Mouse (Mus musculus): ENCODE results near the gene Med14. TPM values are rescaled to one million over a fixed set of nuclear protein-coding genes. Genes with fewer than 3 reads are reported as not detected.

The Med14 gene
- polyA plus RNA-seq, 1 experiment from 2014 or later = 4.5 TPM

DNA sequence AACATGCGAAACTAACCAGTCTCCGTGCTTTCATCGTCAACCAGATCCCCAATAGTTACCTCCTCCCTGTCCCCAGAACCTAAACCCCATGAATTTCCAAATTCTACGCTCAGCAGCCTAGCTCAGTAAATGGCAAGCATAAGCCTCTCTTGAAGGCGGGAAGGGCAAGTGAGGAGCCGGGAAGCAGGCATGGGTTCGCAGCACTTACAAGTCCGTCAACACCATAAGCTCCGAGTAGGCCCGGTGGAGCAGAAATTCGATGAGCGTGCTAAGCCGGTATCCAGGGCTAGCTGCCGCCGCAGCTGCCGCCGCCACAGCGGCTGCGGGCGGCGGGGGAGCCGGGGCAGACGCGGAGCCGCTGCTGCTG lies 631 bp downstream of the Med14 start:
- Histone ChIP-seq H3K27ac (replicated peaks) (peak overlapping the region; percentile 96), H3K4me3 (replicated peaks) (peak overlapping the region; percentile 77), H3K27me3 (peaks cover 12% of the 10 kb centered on the region; the same call in 1 of the 2 replicates), H3K9ac (peak overlapping the region; percentile 79), H3K4me2 (peak overlapping the region; percentile 74), H3K9me3 (replicated peaks) (no peaks in the 10 kb centered on the region), H3K4me1 (replicated peaks) (peaks cover 20% of the 10 kb centered on the region), H3K36me3 (replicated peaks) (no peaks in the 10 kb centered on the region)
- peak; percentile 33; the same call in 1 of the 2 replicates for ATAC-seq (ENCODE audit: insufficient read depth)
- WGBS (ENCODE audit: insufficient replicate concordance) = 13% methylated on average over 25 of the region's 25 CpGs

DNA sequence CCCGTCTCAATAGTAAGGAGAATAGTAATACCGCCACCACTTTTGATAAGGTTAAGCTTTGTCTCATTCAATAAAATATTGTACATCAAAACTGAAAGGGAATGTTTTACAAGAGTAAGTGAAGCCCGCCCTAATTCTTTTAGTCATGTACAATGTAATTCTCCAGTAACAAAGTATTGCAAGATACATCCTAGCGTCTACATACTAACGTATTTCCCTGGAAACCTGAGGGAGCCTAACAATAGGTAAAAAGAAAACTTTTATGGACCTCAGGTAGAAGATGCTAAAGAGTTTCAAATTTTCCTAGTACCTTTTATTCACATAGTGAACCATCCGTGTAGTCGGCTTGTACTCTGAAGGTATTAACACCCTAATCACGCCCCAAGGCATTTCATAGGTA lies 1.4 kb downstream of the Med14 start:
- Histone ChIP-seq H3K9ac (no peak overlapping the region; the same call in 1 of the 2 replicates), H3K27ac (replicated peaks) (no peak overlapping the region)

DNA sequence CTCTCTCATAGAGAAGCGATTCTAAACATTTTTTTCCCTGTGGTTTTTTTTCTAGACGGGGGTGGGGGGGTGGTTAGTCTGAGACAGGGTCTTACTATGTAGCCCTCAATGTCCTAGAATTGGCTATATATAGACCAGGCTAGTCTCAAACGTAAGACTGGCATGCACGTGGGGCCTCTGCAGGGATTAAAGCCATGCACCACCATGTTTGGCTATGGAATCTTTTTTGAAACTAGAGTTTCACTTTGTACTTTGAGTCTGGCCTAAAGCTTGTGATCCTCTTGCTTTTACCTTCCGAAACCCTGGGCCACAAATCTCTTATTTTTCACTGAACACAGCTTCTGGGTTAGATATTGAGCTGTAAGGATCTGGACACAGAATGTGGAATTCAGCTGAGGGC lies 2.2 kb downstream of the Med14 start:
- H3K9ac ChIP-seq = no peak overlapping the region
- H3K4me2 ChIP-seq = peak overlapping the region; percentile 74
- H3K27me3 ChIP-seq = peaks cover 12% of the 10 kb centered on the region; the same call in 1 of the 2 replicates
- no peak overlapping the region for H3K27ac ChIP-seq (replicated peaks)
- WGBS (ENCODE audit: insufficient replicate concordance) = 31% methylated on average over 5 of the region's 5 CpGs
- no peak for ATAC-seq (ENCODE audit: insufficient read depth)
- H3K36me3 ChIP-seq (replicated peaks) = no peaks in the 10 kb centered on the region
- peaks cover 20% of the 10 kb centered on the region for H3K4me1 ChIP-seq (replicated peaks)
- no peaks in the 10 kb centered on the region for H3K9me3 ChIP-seq (replicated peaks)
- H3K4me3 ChIP-seq (replicated peaks) = peak overlapping the region; percentile 77

More for the DNA sequence above, 1.4 kb downstream of the Med14 start:
- 12% methylated on average over 8 of the region's 8 CpGs for WGBS (ENCODE audit: insufficient replicate concordance)
- Histone ChIP-seq H3K36me3 (replicated peaks) (no peaks in the 10 kb centered on the region), H3K4me3 (replicated peaks) (peak overlapping the region; percentile 77), H3K4me2 (peak overlapping the region; percentile 74), H3K27me3 (peaks cover 12% of the 10 kb centered on the region; the same call in 1 of the 2 replicates), H3K9me3 (replicated peaks) (no peaks in the 10 kb centered on the region), H3K4me1 (replicated peaks) (peaks cover 20% of the 10 kb centered on the region)
- no peak for ATAC-seq (ENCODE audit: insufficient read depth)

DNA sequence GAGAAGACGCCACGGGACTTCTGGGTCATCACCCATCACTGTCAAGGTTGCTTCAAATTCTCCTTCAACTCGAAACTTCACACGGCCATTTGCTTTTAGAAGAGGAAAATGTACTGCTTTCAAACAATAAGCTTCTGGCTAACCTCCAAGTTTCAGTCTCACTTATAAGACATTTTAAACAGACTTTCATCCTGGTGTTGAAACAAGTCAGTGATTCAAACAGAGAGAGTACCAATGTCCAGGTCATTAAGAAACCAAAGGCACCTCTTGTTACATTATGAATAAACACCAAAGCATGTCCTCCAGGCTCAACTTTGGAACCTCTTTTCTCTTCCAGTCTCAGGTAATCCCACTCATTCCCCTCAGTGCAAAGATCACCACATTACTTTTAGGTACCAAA lies 14.0 kb downstream of the Med14 start:
- H3K27ac ChIP-seq (replicated peaks) = no peak overlapping the region
- WGBS (ENCODE audit: insufficient replicate concordance) = 76% methylated on average over 4 of the region's 4 CpGs
- H3K4me2 ChIP-seq = no peak overlapping the region
- ATAC-seq (ENCODE audit: insufficient read depth) = no peak
- H3K9me3 ChIP-seq (replicated peaks) = no peaks in the 10 kb centered on the region
- H3K27me3 ChIP-seq = no peaks in the 10 kb centered on the region
- no peaks in the 10 kb centered on the region for H3K4me1 ChIP-seq (replicated peaks)
- no peak overlapping the region for H3K4me3 ChIP-seq (replicated peaks)
- H3K9ac ChIP-seq = no peak overlapping the region
- peaks cover 14% of the 10 kb centered on the region for H3K36me3 ChIP-seq (replicated peaks)

DNA sequence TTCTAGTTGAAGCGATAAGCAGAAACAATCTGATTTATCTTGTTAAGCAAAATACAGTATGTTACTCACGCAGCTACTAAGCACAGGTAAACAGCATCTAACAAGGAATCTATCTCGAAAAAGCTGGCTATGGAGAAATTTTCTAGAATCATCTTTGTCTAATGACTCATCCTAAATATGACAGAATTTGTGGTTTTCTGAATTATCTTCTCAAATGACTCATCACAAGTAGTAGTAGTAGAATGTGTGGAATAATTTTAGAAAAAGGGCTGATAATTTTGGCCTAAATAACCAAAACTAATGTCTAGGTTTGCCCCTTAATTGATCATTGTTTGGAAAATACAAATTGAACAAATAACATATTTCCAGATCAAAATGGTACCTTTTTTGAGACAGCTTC lies 15.1 kb downstream of the Med14 start:
- H3K36me3 ChIP-seq (replicated peaks) = peaks cover 14% of the 10 kb centered on the region
- no peak overlapping the region for H3K9ac ChIP-seq
- no peak for ATAC-seq (ENCODE audit: insufficient read depth)
- H3K27me3 ChIP-seq = no peaks in the 10 kb centered on the region
- H3K4me2 ChIP-seq = no peak overlapping the region
- H3K4me1 ChIP-seq (replicated peaks) = no peaks in the 10 kb centered on the region
- no peak overlapping the region for H3K27ac ChIP-seq (replicated peaks)
- WGBS (ENCODE audit: insufficient replicate concordance) = 77% methylated on average over 3 of the region's 3 CpGs
- H3K4me3 ChIP-seq (replicated peaks) = no peak overlapping the region
- H3K9me3 ChIP-seq (replicated peaks) = no peaks in the 10 kb centered on the region

DNA sequence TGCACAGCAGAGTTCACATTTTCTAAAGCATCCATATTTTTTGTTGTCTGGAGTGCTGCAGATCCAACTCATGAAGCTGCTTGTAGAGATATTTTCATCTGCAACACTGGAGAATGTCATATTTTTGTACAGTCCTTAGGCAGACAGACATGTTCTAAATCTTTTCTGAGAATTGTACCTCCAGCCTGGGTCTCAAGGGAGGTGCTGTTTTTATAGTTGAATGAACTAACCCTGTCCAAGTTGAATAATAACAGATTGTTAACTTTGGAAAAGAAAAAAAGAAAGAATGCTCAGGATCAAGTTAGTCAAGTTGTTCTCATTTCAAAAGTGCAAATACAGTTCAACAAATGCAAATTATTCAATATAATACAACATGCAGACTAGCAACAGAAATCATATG lies 21.5 kb downstream of the Med14 start:
- H3K4me3 ChIP-seq (replicated peaks) = no peak overlapping the region
- H3K36me3 ChIP-seq (replicated peaks) = no peaks in the 10 kb centered on the region
- no peaks in the 10 kb centered on the region for H3K27me3 ChIP-seq
- no peaks in the 10 kb centered on the region for H3K9me3 ChIP-seq (replicated peaks)
- no peak overlapping the region for H3K27ac ChIP-seq (replicated peaks)
- H3K4me2 ChIP-seq = no peak overlapping the region
- ATAC-seq (ENCODE audit: insufficient read depth) = no peak
- H3K4me1 ChIP-seq (replicated peaks) = no peaks in the 10 kb centered on the region
- no peak overlapping the region for H3K9ac ChIP-seq

DNA sequence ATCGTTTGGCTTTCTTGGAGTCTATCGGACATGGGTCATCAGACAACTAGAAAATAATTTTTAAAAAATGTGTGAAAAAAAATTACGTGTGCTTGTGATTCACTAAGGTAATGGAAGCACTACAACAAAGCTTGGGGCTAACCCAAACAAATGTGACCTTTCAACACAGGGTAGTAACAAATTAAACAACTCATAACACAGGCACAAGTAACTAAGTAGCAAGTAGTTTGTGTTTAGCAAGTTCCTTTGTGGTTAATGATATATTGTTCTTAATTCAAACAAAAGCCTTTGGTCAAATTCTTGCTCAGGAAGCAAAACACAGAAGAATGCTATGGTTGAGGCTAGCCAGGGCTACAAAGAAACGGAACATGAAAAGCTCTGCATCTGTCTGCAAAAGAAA lies 45.8 kb downstream of the Med14 start:
- Histone ChIP-seq H3K9ac (no peak overlapping the region), H3K4me2 (no peak overlapping the region), H3K9me3 (replicated peaks) (no peaks in the 10 kb centered on the region), H3K4me1 (replicated peaks) (no peaks in the 10 kb centered on the region), H3K27ac (replicated peaks) (no peak overlapping the region), H3K4me3 (replicated peaks) (no peak overlapping the region), H3K27me3 (no peaks in the 10 kb centered on the region), H3K36me3 (replicated peaks) (peaks cover 30% of the 10 kb centered on the region)
- 69% methylated on average over 4 of the region's 4 CpGs for WGBS (ENCODE audit: insufficient replicate concordance)
- ATAC-seq (ENCODE audit: insufficient read depth) = no peak

DNA sequence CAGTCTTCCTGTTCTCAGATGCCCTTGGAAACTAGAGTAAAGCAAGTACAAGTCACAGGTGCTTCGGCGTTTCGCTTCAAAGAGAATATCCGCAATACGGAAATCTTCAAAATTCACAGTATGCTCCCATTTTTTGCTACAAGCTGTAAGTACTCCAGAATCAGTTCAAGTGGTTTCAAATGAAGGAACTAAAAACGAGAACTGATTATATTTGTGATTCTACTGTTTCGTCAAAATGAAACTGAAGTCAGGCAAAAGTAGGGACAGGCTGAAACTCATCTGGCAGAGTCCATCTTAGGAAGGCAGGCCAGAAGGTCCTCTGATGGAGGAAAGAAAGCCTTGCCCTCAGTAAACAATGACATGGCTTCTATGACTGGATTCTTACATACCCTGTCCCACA lies 48.1 kb downstream of the Med14 start:
- no peak overlapping the region for H3K27ac ChIP-seq (replicated peaks)
- H3K4me2 ChIP-seq = no peak overlapping the region
- H3K4me3 ChIP-seq (replicated peaks) = no peak overlapping the region
- ATAC-seq (ENCODE audit: insufficient read depth) = no peak
- peaks cover 30% of the 10 kb centered on the region for H3K36me3 ChIP-seq (replicated peaks)
- no peaks in the 10 kb centered on the region for H3K27me3 ChIP-seq
- no peaks in the 10 kb centered on the region for H3K9me3 ChIP-seq (replicated peaks)
- WGBS (ENCODE audit: insufficient replicate concordance) = 79% methylated on average over 7 of the region's 7 CpGs
- no peaks in the 10 kb centered on the region for H3K4me1 ChIP-seq (replicated peaks)
- H3K9ac ChIP-seq = no peak overlapping the region

DNA sequence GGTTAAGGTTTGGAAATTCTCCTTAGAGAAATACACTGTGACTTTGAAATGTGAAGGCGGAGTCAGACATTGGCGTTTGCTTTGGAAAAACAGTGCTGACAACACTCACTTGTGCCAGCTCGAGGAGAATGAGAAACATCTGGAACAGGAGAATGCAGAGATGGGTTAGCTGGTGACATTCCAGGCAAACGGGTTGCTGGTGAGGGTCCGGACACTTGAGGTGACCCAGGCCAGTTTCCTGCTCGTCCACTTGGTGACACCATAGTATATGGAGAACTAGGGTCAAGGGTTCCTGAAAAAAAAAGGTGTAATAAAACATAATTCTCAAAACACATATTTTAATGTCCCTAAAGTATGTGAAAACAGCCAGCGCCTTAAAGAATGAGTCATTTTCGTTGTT lies 75.0 kb downstream of the Med14 start:
- H3K27me3 ChIP-seq = no peaks in the 10 kb centered on the region
- H3K36me3 ChIP-seq (replicated peaks) = peaks cover 14% of the 10 kb centered on the region
- H3K4me2 ChIP-seq = no peak overlapping the region
- no peak overlapping the region for H3K27ac ChIP-seq (replicated peaks)
- no peaks in the 10 kb centered on the region for H3K9me3 ChIP-seq (replicated peaks)
- no peak overlapping the region for H3K4me3 ChIP-seq (replicated peaks)
- 69% methylated on average over 8 of the region's 8 CpGs for WGBS (ENCODE audit: insufficient replicate concordance)
- no peak for ATAC-seq (ENCODE audit: insufficient read depth)
- H3K9ac ChIP-seq = no peak overlapping the region
- no peaks in the 10 kb centered on the region for H3K4me1 ChIP-seq (replicated peaks)

DNA sequence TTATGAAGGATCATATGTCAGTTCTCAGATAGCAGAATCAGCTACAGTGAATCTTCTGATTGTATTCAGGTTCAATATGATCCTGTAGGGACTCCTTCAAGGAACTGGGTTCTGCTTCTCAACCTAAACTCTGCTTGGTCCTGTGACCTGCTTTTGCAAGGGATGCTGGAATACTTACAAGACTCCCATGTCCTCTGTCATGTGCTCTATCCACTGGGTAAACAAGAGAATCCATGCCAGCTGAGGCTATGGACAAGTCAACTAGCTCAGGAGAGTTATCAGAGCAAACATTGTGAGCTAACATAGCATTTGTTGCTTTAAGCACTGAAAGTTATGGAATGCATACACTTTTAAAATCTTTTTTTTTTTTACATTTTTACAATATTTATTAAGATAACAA lies 75.8 kb downstream of the Med14 start:
- H3K4me2 ChIP-seq = no peak overlapping the region
- no peaks in the 10 kb centered on the region for H3K4me1 ChIP-seq (replicated peaks)
- peaks cover 14% of the 10 kb centered on the region for H3K36me3 ChIP-seq (replicated peaks)
- H3K9me3 ChIP-seq (replicated peaks) = no peaks in the 10 kb centered on the region
- no peak overlapping the region for H3K4me3 ChIP-seq (replicated peaks)
- no peaks in the 10 kb centered on the region for H3K27me3 ChIP-seq
- no peak overlapping the region for H3K9ac ChIP-seq
- no peak overlapping the region for H3K27ac ChIP-seq (replicated peaks)
- no peak for ATAC-seq (ENCODE audit: insufficient read depth)

DNA sequence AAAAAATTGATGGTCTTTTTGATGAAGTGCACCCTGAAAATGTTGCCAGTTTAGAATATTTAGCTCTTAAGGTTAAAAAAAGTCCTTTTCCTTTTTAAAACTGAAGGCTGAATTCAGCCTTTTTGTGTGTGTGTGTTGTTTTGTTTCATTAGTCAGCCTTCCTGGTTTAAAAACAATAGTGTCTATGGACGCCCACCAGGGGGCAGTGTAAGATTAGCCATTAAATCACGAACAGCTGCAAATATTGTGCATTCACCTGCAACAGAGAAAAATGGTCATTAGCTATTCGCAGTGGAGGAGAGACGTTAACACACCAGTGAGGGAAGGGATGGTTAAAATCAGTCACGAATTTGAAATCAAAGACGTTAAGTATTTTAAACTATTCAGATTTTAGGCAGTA lies 84.5 kb downstream of the Med14 start:
- no peak overlapping the region for H3K4me3 ChIP-seq (replicated peaks)
- H3K4me1 ChIP-seq (replicated peaks) = peaks cover 6% of the 10 kb centered on the region
- no peak overlapping the region for H3K27ac ChIP-seq (replicated peaks)
- H3K9ac ChIP-seq = no peak overlapping the region
- H3K4me2 ChIP-seq = no peak overlapping the region
- no peaks in the 10 kb centered on the region for H3K27me3 ChIP-seq
- H3K36me3 ChIP-seq (replicated peaks) = peaks cover 9% of the 10 kb centered on the region; the same call in 1 of the 2 replicates
- ATAC-seq (ENCODE audit: insufficient read depth) = no peak
- no peaks in the 10 kb centered on the region for H3K9me3 ChIP-seq (replicated peaks)
- 25% methylated on average over 6 of the region's 6 CpGs for WGBS (ENCODE audit: insufficient replicate concordance)

DNA sequence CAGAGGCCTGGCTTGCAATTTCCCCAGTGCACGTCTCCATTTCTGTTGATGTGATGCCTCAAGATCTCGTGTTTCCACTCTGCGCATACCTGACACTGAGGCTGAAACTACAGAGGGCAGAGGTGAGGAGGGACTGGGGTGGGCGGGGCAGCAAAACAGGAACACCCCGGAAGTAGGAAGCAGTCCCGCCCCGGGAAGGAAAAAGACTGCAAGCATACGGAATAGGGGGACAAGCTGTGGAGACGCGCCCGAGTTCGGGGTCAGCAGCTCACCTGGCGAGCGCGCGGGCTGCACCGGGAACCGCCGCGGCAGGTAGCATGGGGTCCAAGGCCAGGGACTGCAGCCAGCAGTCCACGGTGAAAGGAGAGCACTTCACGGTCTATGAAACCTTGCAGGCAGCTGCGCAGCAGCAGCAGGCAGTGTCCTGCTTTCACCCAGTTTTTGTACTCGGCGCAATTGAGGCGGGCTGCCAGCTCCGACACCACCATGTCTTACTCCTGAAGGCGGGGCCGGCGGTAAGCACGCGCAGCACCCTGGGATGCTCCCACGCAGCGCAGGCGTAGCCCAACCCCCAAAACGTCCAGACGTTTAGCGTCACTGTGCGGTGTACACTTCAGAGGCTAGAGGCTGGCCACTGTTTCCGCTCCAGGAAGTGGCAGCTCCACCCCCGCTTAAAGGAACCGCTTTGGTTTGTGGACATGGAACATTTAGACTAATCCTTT lies 88.7 kb downstream of the Med14 start, which contains the start of gene 1810030O07Rik:
TSS of gene 1810030O07Rik (minus strand) at position 615 of the 722 bp plus-strand sequence.
- H3K27me3 ChIP-seq = no peaks in the 10 kb centered on the region
- ATAC-seq (ENCODE audit: insufficient read depth) = peak; percentile 99
- H3K9ac ChIP-seq = peak within 1 kb of the TSS; percentile 62
- peak within 1 kb of the TSS; percentile 75 for H3K4me3 ChIP-seq (replicated peaks)
- peak within 1 kb of the TSS; percentile 92 for H3K27ac ChIP-seq (replicated peaks)
- peaks cover 15% of the 10 kb centered on the region for H3K4me1 ChIP-seq (replicated peaks)
- WGBS (ENCODE audit: insufficient replicate concordance) = 11% methylated on average over 42 of the region's 42 CpGs
- peaks cover 8% of the 10 kb centered on the region; the same call in 1 of the 2 replicates for H3K36me3 ChIP-seq (replicated peaks)
- H3K9me3 ChIP-seq (replicated peaks) = no peaks in the 10 kb centered on the region
- peak within 1 kb of the TSS; percentile 73 for H3K4me2 ChIP-seq

Data from liver, embryonic 15.5 days (tissue).